ENCODE assay signal across 8 mouse cellular contexts in genomic region chr17:33718384-33718881, GRCm38 (mm10). TPM values are rescaled to one million over a fixed set of nuclear protein-coding genes. Genes with fewer than 3 reads are reported as not detected.
DNase-seq lines count a peak whose midpoint lies in the region; ATAC-seq lines count a peak whose summit lies in the region.

March2 (minus strand) TSS chr17:33718670.

- intact Hi-C loops in gastrocnemius, postnatal 14 days (cut with DNase I; ENCODE audit: low total_unique reads), result no loop called here
- intact Hi-C loops in left cerebral cortex, postnatal 10 days (cut with DNase I), result no loop called here

- peak; percentile 100 for ATAC-seq in inflammation-experienced regulatory T-cells, adult 6 months
- peak; percentile 99 for ATAC-seq in megakaryocyte-erythroid progenitor cell, adult 5-6 weeks (replicated peaks; ENCODE audit: low FRiP score, low TSS enrichment, poor library complexity, severe bottlenecking)

- DNase-seq in adrenal gland, adult (ENCODE audit: inconsistent age in 2 of 2, low spot score in 1 of 2), result peak; percentile 98 to 99
- DNase-seq in embryo, embryonic 10.5 days (ENCODE audit: low spot score), result peak; percentile 98
- DNase-seq in gastrocnemius, postnatal 14 days, result peak; percentile 97
- peak; percentile 96 to 97 for DNase-seq in left cerebral cortex, postnatal 10 days (ENCODE audit: extremely low spot score in 1 of 2, low spot score in 2 of 2)
- peak; percentile 95 for DNase-seq in right cerebral cortex, postnatal 25 days
- peak; percentile 98 to 99 for DNase-seq in urinary bladder, postnatal 4 days (ENCODE audit: low spot score in 2 of 2)

RNA-seq across cellular contexts. Expression of gene March2, which starts in this region (rescaled TPM):
- 10 to 100 TPM; 76.0 to 78.6 TPM for total RNA-seq in gastrocnemius, postnatal 14 days (2021)
- 10 to 100 TPM; 22.4 to 38.0 (median 23.1) TPM for polyA plus RNA-seq in inflammation-experienced regulatory T-cells, adult 6 months (2017; shearing (Covaris generic))
- 10 to 100 TPM; 81.5 to 82.1 TPM for total RNA-seq in left cerebral cortex, postnatal 10 days (2021)
- total RNA-seq in megakaryocyte-erythroid progenitor cell, adult 5-6 weeks (2014; fragmentation: Nextera tagmentation), result 53.7 and 55.5 TPM in 2 replicates
- total RNA-seq in megakaryocyte-erythroid progenitor cell, adult 5-6 weeks (2017), result 33.4 and 48.1 TPM in 2 replicates

Comparison
In these comparisons a context has a peak if more than half of its experiments do, and no peak if none do; other contexts are left out.
1. Peak in every context shown above with its lines: DNase-seq and ATAC-seq.